Mouse (Mus musculus) retina, postnatal 1 day (tissue): Measurements from ENCODE around the gene Gm2035.
"Not testable (repeated sequence)": the region's sequence is repeated elsewhere in the genome, so short reads cannot be mapped to it uniquely, and the experiment has no call there.

Experiments
- DNase-seq: peaks from one replicate; pipeline ENCODE4 v3.0.0-alpha.2; 2012

Gene Gm2035

GRCm38 (mm10) chr12:87919721-87920120, at the start of gene Gm2035:
Gene Gm2035 (minus strand): TSS chr12:87919857.
- not testable (repeated sequence) for DNase-seq

DNA sequence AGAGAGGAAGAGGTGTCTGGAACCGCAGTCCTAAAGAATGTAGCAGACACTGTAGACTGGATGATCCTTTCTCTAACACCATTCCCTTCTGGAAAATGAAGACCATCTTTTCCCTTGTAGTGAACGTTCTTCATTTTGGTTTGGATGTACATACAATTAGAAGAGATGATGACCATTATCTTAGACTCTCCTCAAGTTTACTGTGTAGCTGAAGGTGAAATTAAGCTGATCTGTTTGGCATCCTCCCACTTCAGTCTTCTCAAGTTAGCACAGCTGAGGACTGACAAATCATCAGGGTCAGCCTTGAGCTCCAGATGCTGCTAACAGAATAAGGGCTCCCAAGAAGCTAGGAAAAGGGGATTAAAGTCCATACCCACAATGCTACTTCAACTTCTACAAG, 34.1 kb upstream of the Gm2035 start, which contains the start of gene Gm2042:
TSS of gene Gm2042 (plus strand) at position 301 of the 400 bp plus-strand sequence.
- DNase-seq: not testable (repeated sequence)

DNA sequence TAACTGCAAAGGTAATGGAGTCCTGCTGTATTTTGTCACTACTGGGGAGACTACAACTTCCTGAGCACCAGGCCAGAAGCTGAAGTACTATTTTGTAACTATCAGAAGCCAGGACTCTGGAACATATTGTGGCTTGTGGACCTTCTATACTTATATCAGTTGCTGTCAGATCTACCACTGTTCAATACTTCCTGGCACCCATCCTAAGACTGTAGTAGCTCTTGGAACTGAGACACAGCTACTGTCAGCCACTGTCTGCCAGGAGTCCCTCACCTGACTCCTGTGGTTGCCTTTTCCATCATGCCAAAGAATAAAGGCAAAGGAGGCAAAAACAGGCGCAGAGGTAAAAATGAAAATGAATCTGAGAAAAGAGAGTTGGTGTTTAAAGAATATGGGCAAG, 24.6 kb downstream of the Gm2035 start, which contains the start of gene Gm2022:
TSS of gene Gm2022 (plus strand) at position 301 of the 400 bp plus-strand sequence.
- DNase-seq: not testable (repeated sequence)

GRCm38 (mm10) chr12:87873772-87874171, 45.9 kb downstream of the Gm2035 start, which contains the start of gene Gm2016:
Gene Gm2016 (plus strand): TSS chr12:87874072.
- not testable (repeated sequence) for DNase-seq
